Mouse (Mus musculus): ENCODE data around the gene Rgs8. TPM values are rescaled to one million over a fixed set of nuclear protein-coding genes. Genes with fewer than 3 reads are reported as not detected.
A peak's percentile ranks its signal among the peaks of the same experiment; 100 is the strongest.

The Rgs8 gene
- polyA plus RNA-seq, 1 experiment from 2014 or later = 0.65 TPM

- ATAC-seq (ENCODE audit: insufficient number of reproducible peaks, insufficient read depth, low FRiP score, low TSS enrichment, low read depth) = no peak
- Histone ChIP-seq H3K9me3 (no peaks in the 10 kb centered on the region), H3K4me3 (no peak overlapping the region), H3K27ac (no peak overlapping the region), H3K9ac (peak overlapping the region; percentile 16; the same call in 1 of the 2 replicates), H3K4me1 (peaks cover 24% of the 10 kb centered on the region), H3K27me3 (peaks cover 40% of the 10 kb centered on the region), H3K36me3 (no peaks in the 10 kb centered on the region), H3K4me2 (no peak overlapping the region)
- WGBS = 40% methylated on average over 15 of the region's 15 CpGs
Observed at GRCm38 (mm10) chr1:153660982-153661688, 8.3 kb downstream of the Rgs8 start.

DNA sequence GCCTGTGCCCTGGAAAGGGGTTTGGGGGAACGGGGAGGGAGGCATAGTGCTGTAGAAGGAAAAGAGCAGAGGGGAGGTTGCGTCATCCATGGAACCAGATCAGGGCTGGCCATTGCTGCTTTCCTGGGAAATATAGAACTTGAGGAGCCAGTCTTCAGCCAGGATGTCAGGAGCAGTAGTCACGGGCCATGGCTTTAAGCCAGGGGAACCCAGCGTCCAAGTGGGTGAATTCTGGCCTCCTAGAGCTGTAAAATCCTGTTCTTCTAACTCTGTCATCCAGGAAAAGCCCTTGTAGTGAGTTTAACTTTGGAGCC lies 8.8 kb downstream of the Rgs8 start:
- Histone ChIP-seq H3K36me3 (no peaks in the 10 kb centered on the region), H3K4me2 (no peak overlapping the region), H3K9ac (peak overlapping the region; percentile 16; the same call in 1 of the 2 replicates), H3K9me3 (no peaks in the 10 kb centered on the region), H3K27me3 (peaks cover 40% of the 10 kb centered on the region), H3K4me3 (no peak overlapping the region), H3K27ac (no peak overlapping the region), H3K4me1 (peaks cover 28% of the 10 kb centered on the region)
- no peak for ATAC-seq (ENCODE audit: insufficient number of reproducible peaks, insufficient read depth, low FRiP score, low TSS enrichment, low read depth)
- WGBS = 39% methylated on average over 4 of the region's 4 CpGs

DNA sequence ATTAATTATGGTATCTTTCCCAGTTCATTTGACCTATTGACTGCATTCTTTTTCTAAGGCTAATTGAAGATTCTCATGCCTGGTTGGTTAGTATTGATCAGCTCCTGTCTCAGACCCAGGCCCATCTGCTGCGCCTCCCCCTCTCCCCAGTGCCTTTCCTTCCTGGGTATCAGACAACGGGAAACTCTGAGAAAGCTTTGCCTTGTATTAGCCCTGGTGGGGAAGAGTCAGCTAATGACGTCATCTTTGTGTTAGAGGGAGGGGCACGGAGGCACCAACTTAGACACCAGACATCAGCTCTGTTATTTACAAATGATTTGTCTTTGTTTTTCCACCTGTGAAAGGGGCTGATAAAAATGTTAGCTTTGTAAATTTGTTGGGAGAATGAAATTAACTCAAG lies 9.5 kb downstream of the Rgs8 start:
- no peak overlapping the region for H3K4me3 ChIP-seq
- no peak overlapping the region for H3K4me2 ChIP-seq
- no peak overlapping the region for H3K27ac ChIP-seq
- H3K36me3 ChIP-seq = no peaks in the 10 kb centered on the region
- 32% methylated on average over 4 of the region's 4 CpGs for WGBS
- H3K9ac ChIP-seq = no peak overlapping the region
- peaks cover 35% of the 10 kb centered on the region for H3K4me1 ChIP-seq
- H3K9me3 ChIP-seq = no peaks in the 10 kb centered on the region
- no peak for ATAC-seq (ENCODE audit: insufficient number of reproducible peaks, insufficient read depth, low FRiP score, low TSS enrichment, low read depth)
- peaks cover 40% of the 10 kb centered on the region for H3K27me3 ChIP-seq

DNA sequence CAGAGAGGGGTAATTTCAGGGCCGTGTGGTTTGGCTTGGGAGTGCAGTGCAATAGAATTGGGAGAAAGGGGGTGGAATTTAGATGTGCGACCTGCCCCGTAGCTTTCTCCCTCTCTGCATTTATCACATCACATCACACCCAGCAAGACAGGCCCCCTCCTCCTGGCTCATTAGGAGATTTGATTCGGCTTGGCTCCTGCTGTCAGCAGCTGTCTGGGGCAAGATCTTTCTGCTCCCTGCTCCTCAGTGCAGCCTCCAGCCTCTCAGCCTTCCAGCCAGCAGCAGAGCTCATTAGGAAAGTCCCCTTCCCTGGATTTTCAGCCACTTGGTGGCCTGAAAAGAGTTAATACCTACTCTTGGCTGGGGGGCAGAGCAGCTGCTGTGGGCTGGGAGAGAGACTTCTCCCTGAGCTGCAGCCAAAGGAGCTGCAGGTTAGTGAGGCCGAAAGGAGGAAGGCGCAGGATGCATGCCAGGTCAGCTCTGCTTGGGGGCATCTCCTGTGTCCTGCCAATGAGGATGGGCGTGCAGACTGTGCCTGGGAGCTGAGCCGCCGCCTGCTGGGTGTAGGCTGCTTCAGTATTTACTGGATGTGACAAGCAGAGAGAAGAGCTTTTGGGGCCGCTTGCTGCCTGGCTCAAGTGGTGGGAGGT lies 12.4 kb downstream of the Rgs8 start:
- 0 out of 2 replicates have a peak overlapping the region, but pooled peaks have one; percentile 21 for H3K9ac ChIP-seq
- no peak overlapping the region for H3K4me3 ChIP-seq
- peak overlapping the region; percentile 40 for H3K4me2 ChIP-seq
- peaks cover 31% of the 10 kb centered on the region for H3K4me1 ChIP-seq
- H3K27ac ChIP-seq = no peak overlapping the region
- H3K27me3 ChIP-seq = peaks cover 37% of the 10 kb centered on the region
- WGBS = 3% methylated on average over 10 of the region's 10 CpGs
- ATAC-seq (ENCODE audit: insufficient number of reproducible peaks, insufficient read depth, low FRiP score, low TSS enrichment, low read depth) = no peak
- no peaks in the 10 kb centered on the region for H3K36me3 ChIP-seq
- H3K9me3 ChIP-seq = no peaks in the 10 kb centered on the region

GRCm38 (mm10) chr1:153666236-153666635 lies 13.4 kb downstream of the Rgs8 start:
- no peak overlapping the region for H3K4me3 ChIP-seq
- H3K4me1 ChIP-seq = peaks cover 29% of the 10 kb centered on the region
- H3K4me2 ChIP-seq = no peak overlapping the region
- H3K9me3 ChIP-seq = no peaks in the 10 kb centered on the region
- no peak for ATAC-seq (ENCODE audit: insufficient number of reproducible peaks, insufficient read depth, low FRiP score, low TSS enrichment, low read depth)
- H3K36me3 ChIP-seq = no peaks in the 10 kb centered on the region
- no peak overlapping the region for H3K9ac ChIP-seq
- WGBS = 14% methylated on average over 1 of the region's 1 CpGs
- H3K27me3 ChIP-seq = peaks cover 36% of the 10 kb centered on the region
- no peak overlapping the region for H3K27ac ChIP-seq

GRCm38 (mm10) chr1:153667244-153667727 lies 14.5 kb downstream of the Rgs8 start:
- Histone ChIP-seq H3K4me2 (no peak overlapping the region), H3K27me3 (peaks cover 30% of the 10 kb centered on the region), H3K4me3 (no peak overlapping the region), H3K4me1 (peaks cover 23% of the 10 kb centered on the region), H3K9me3 (no peaks in the 10 kb centered on the region), H3K36me3 (no peaks in the 10 kb centered on the region), H3K9ac (no peak overlapping the region), H3K27ac (no peak overlapping the region)
- WGBS = 67% methylated on average over 4 of the region's 4 CpGs
- no peak for ATAC-seq (ENCODE audit: insufficient number of reproducible peaks, insufficient read depth, low FRiP score, low TSS enrichment, low read depth)

DNA sequence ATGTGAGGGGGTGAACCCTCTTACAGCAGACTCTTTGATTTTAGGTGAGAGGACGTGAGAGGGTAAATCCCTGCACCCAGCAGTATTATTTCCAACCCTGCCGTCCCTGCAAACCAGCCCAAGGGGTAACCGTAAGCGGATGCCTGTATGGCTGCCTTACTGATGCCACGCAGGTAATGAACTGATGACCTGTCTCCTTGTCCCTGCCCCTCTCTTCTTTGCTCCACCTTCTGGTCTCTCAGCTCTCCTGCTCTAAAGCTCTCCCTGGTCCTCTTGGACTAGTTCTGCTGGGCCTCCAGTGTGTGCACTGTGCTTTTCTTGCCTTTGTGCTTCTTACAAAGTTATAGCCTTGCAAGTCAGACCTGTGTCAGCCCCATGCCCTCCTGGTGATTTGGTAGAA lies 15.0 kb downstream of the Rgs8 start:
- Histone ChIP-seq H3K27ac (no peak overlapping the region), H3K27me3 (peaks cover 30% of the 10 kb centered on the region), H3K36me3 (no peaks in the 10 kb centered on the region), H3K9me3 (no peaks in the 10 kb centered on the region), H3K9ac (no peak overlapping the region), H3K4me2 (no peak overlapping the region), H3K4me3 (no peak overlapping the region), H3K4me1 (peaks cover 23% of the 10 kb centered on the region)
- 65% methylated on average over 5 of the region's 5 CpGs for WGBS
- ATAC-seq (ENCODE audit: insufficient number of reproducible peaks, insufficient read depth, low FRiP score, low TSS enrichment, low read depth) = no peak

GRCm38 (mm10) chr1:153669086-153669485 lies 16.3 kb downstream of the Rgs8 start:
- Histone ChIP-seq H3K4me2 (no peak overlapping the region), H3K4me3 (no peak overlapping the region), H3K9me3 (no peaks in the 10 kb centered on the region), H3K36me3 (no peaks in the 10 kb centered on the region), H3K27ac (no peak overlapping the region), H3K27me3 (peaks cover 30% of the 10 kb centered on the region), H3K9ac (no peak overlapping the region), H3K4me1 (peaks cover 23% of the 10 kb centered on the region)
- no peak for ATAC-seq (ENCODE audit: insufficient number of reproducible peaks, insufficient read depth, low FRiP score, low TSS enrichment, low read depth)
- 86% methylated on average over 7 of the region's 7 CpGs for WGBS

GRCm38 (mm10) chr1:153669728-153670127 lies 16.9 kb downstream of the Rgs8 start:
- 68% methylated on average over 3 of the region's 3 CpGs for WGBS
- no peak overlapping the region for H3K4me3 ChIP-seq
- H3K4me2 ChIP-seq = no peak overlapping the region
- no peak for ATAC-seq (ENCODE audit: insufficient number of reproducible peaks, insufficient read depth, low FRiP score, low TSS enrichment, low read depth)
- no peak overlapping the region for H3K9ac ChIP-seq
- peaks cover 24% of the 10 kb centered on the region for H3K27me3 ChIP-seq
- H3K4me1 ChIP-seq = peaks cover 23% of the 10 kb centered on the region
- H3K36me3 ChIP-seq = no peaks in the 10 kb centered on the region
- no peak overlapping the region for H3K27ac ChIP-seq
- no peaks in the 10 kb centered on the region for H3K9me3 ChIP-seq

DNA sequence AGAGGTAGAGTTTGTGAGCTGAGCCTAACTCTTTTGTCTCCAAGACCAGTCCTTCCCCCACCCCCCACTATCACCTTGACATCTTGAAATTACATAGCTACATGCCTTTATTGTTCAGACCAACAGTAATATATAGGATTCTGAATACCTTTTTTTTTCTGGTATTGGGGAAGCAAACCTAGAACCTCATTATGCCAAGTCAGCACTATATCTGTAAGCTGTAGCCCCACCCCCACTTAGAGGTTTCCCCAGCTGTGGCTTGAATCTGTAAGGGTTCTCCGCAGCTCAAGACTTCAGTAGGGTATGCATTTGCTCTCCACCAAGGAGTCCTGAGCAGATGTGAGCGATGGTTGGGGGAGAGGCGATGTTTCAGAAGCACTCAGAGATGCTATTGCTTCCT lies 18.5 kb downstream of the Rgs8 start:
- 84% methylated on average over 3 of the region's 3 CpGs for WGBS

GRCm38 (mm10) chr1:153672698-153673097 lies 19.9 kb downstream of the Rgs8 start:
- Histone ChIP-seq H3K4me2 (no peak overlapping the region), H3K4me1 (peaks cover 3% of the 10 kb centered on the region; the same call in 1 of the 2 replicates), H3K36me3 (no peaks in the 10 kb centered on the region), H3K27ac (no peak overlapping the region), H3K4me3 (no peak overlapping the region), H3K9ac (no peak overlapping the region), H3K9me3 (no peaks in the 10 kb centered on the region), H3K27me3 (peaks cover 14% of the 10 kb centered on the region)
- WGBS = 53% methylated on average over 9 of the region's 9 CpGs
- ATAC-seq (ENCODE audit: insufficient number of reproducible peaks, insufficient read depth, low FRiP score, low TSS enrichment, low read depth) = no peak

More for the DNA sequence above, 18.5 kb downstream of the Rgs8 start:
- Histone ChIP-seq H3K9me3 (no peaks in the 10 kb centered on the region), H3K4me3 (no peak overlapping the region), H3K9ac (no peak overlapping the region), H3K36me3 (no peaks in the 10 kb centered on the region), H3K27me3 (peaks cover 17% of the 10 kb centered on the region), H3K27ac (no peak overlapping the region), H3K4me1 (peaks cover 10% of the 10 kb centered on the region; the same call in 1 of the 2 replicates), H3K4me2 (no peak overlapping the region)
- no peak for ATAC-seq (ENCODE audit: insufficient number of reproducible peaks, insufficient read depth, low FRiP score, low TSS enrichment, low read depth)

GRCm38 (mm10) chr1:153673900-153674299 lies 21.1 kb downstream of the Rgs8 start:
- Histone ChIP-seq H3K9ac (no peak overlapping the region), H3K4me2 (no peak overlapping the region), H3K27ac (no peak overlapping the region), H3K27me3 (0 out of 2 replicates have a peak, but pooled peaks cover 11% of the 10 kb centered on the region), H3K4me1 (peaks cover 6% of the 10 kb centered on the region), H3K36me3 (no peaks in the 10 kb centered on the region), H3K9me3 (no peaks in the 10 kb centered on the region), H3K4me3 (no peak overlapping the region)
- no peak for ATAC-seq (ENCODE audit: insufficient number of reproducible peaks, insufficient read depth, low FRiP score, low TSS enrichment, low read depth)
- 77% methylated on average over 12 of the region's 12 CpGs for WGBS
